Mouse (Mus musculus) forebrain, embryonic 16.5 days (tissue): ENCODE results near the gene Elk3. TPM values are rescaled to one million over a fixed set of nuclear protein-coding genes. Genes with fewer than 3 reads are reported as not detected.

Experiments used
- ATAC-seq: fragments of 200-750 bp; cut with Nextera tagmentation; 2 replicates; pipeline ENCODE4 v1.8.0; 2017; ENCODE audit warnings: mild to moderate bottlenecking, moderate library complexity
- H3K27ac ChIP-seq: fragments of 300-500 bp; sonication (generic); 2 replicates; pipeline ENCODE4 v1.5.1; 2014; ENCODE audit warnings: low read length, control low read depth
- H3K27me3 ChIP-seq: fragments of 300-500 bp; sonication (generic); replicated peaks from 2 replicates; pipeline ENCODE4 v1.6.1; 2014; ENCODE audit warnings: low read length; ENCODE audit not compliant: control insufficient read depth, insufficient read depth
- H3K36me3 ChIP-seq: fragments of 300-500 bp; sonication (generic); 2 replicates; pipeline ENCODE4 v1.6.1; 2014; ENCODE audit not compliant: control insufficient read depth, insufficient read depth
- H3K4me1 ChIP-seq: fragments of 300-500 bp; sonication (generic); replicated peaks from 2 replicates; pipeline ENCODE4 v1.6.1; 2014; ENCODE audit warnings: low read length; ENCODE audit not compliant: control insufficient read depth, insufficient read depth
- H3K4me2 ChIP-seq: fragments of 300-500 bp; sonication (generic); 2 replicates; pipeline ENCODE4 v1.6.1; 2014; ENCODE audit warnings: mild to moderate bottlenecking, low read length, control low read depth
- H3K4me3 ChIP-seq: fragments of 300-500 bp; sonication (generic); replicated peaks from 2 replicates; pipeline ENCODE4 v1.5.1; 2014; ENCODE audit warnings: mild to moderate bottlenecking, low read length, control low read depth
- H3K9ac ChIP-seq: fragments of 300-500 bp; sonication (generic); replicated peaks from 2 replicates; pipeline ENCODE4 v1.6.1; 2014; ENCODE audit warnings: low read depth, low read length, control low read depth
- H3K9me3 ChIP-seq: fragments of 300-500 bp; sonication (generic); 2 replicates; pipeline ENCODE4 v1.6.1; 2016; ENCODE audit warnings: low read length; ENCODE audit not compliant: control insufficient read depth
- WGBS: fragments of 180-500 bp; shearing (Covaris S2); extraction: QIAGEN DNeasy Blood & Tissue Kit; methylation state at CpG from one replicate; pipeline ENCODE4 v1.1.7; 2014; 5-methylcytosine and 5-hydroxymethylcytosine counted together
- polyA plus RNA-seq: library from polyadenylated mRNA; unstranded; fragments of >200 nt; fragmentation: Nextera tagmentation; extraction: Ambion mirVana; gene quantifications from 2 replicates; pipeline ENCODE4 v1.2.1, GENCODE M21; 2015

The Elk3 gene
- polyA plus RNA-seq, 1 experiment from 2014 or later: 6.6 TPM

DNA sequence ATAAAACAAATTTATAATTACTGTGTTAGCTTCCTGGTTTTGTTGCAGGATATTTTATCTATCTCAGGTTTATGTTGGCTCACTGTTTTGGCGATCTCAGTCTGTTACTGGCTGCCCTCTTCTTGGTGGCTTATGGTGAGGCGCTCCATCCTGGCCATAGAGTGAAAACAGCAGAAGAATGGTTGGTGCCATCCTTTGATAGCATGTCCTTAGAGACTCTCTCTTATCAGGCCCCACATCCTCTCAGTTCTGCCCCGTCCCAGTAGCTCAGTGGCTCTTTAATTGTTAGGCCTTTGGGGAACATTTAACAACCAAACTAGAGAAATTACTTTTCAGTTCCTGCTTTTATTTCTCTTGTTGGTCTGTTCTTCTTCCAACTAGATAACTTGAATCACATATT, 112.0 kb downstream of the Elk3 start:
- H3K27ac ChIP-seq: no peak overlapping the region
- peaks cover 12% of the 10 kb centered on the region for H3K4me1 ChIP-seq
- no peak overlapping the region for H3K4me3 ChIP-seq
- no peak overlapping the region for H3K4me2 ChIP-seq
- H3K9me3 ChIP-seq: no peaks in the 10 kb centered on the region
- H3K27me3 ChIP-seq: no peaks in the 10 kb centered on the region
- H3K36me3 ChIP-seq: 0 out of 2 replicates have a peak, but pooled peaks cover 4% of the 10 kb centered on the region
- ATAC-seq: no peak
- no peak overlapping the region for H3K9ac ChIP-seq
- 91% methylated on average over 3 of the region's 3 CpGs for WGBS

Other genes starting within 250 kb of the Elk3 start
- gene Cfap54, start 229.5 kb downstream of the Elk3 start, polyA plus RNA-seq: 2.2 and 2.3 TPM in 2 replicates
- gene Cdk17, start 150.3 kb downstream of the Elk3 start, polyA plus RNA-seq: 49.9 and 53.6 TPM in 2 replicates
- gene Lta4h, start 142.3 kb upstream of the Elk3 start, polyA plus RNA-seq: 104 and 108 TPM in 2 replicates
- 0.13 TPM in 1 of 2 replicates, not detected in the other for gene Hal, start 177.6 kb upstream of the Elk3 start, polyA plus RNA-seq
- 0.10 and 0.16 TPM in 2 replicates for gene Amdhd1, start 228.9 kb upstream of the Elk3 start, polyA plus RNA-seq
- gene Ccdc38, start 229.5 kb upstream of the Elk3 start, polyA plus RNA-seq: 0.43 and 0.44 TPM in 2 replicates